In genomic region chr1:93445822-93446162, GRCm38 (mm10) we compare ENCODE assay signal across 8 mouse cellular contexts. TPM values are rescaled to one million over a fixed set of nuclear protein-coding genes. Genes with fewer than 3 reads are reported as not detected.
DNase-seq lines count a peak whose midpoint lies in the region; ATAC-seq and TF ChIP-seq lines count a peak whose summit lies in the region.

No protein-coding gene starts in this region.

- H3K9ac ChIP-seq in kidney, embryonic 16.5 days (replicated peaks; ENCODE audit: low read length) = peak overlapping the region; percentile 94
- peak overlapping the region; percentile 79 for H3K9ac ChIP-seq in hindbrain, embryonic 16.5 days (ENCODE audit: low read depth, low read length)
- peak overlapping the region; percentile 57; the same call in 1 of the 2 replicates for H3K9ac ChIP-seq in midbrain, postnatal 0 days (replicated peaks; ENCODE audit: low read length, poor library complexity, severe bottlenecking)

- TF ChIP-seq CTCF in midbrain, postnatal 0 days (IDR thresholded peaks at IDR 0.05) = peak; percentile 25; the same call in 1 of the 2 replicates

- no peaks in the 10 kb centered on the region for H3K9me3 ChIP-seq in kidney, embryonic 16.5 days (ENCODE audit: low read length)
- H3K9me3 ChIP-seq in hindbrain, embryonic 16.5 days (ENCODE audit: control insufficient read depth, low read length) = no peaks in the 10 kb centered on the region
- H3K9me3 ChIP-seq in midbrain, postnatal 0 days (ENCODE audit: low read length) = no peaks in the 10 kb centered on the region

- no peaks in the 10 kb centered on the region for H3K27me3 ChIP-seq in kidney, embryonic 16.5 days (ENCODE audit: insufficient read depth, low read length)
- H3K27me3 ChIP-seq in hindbrain, embryonic 16.5 days (replicated peaks; ENCODE audit: control insufficient read depth, insufficient read depth, low read length) = no peaks in the 10 kb centered on the region
- H3K27me3 ChIP-seq in midbrain, postnatal 0 days (ENCODE audit: insufficient read depth, low read length) = no peaks in the 10 kb centered on the region

- no peak; the same call in 1 of the 2 replicates for ATAC-seq in kidney, embryonic 16.5 days (ENCODE audit: low FRiP score, low TSS enrichment)
- peak; percentile 29 for ATAC-seq in common myeloid progenitor, adult 5-6 weeks (replicated peaks; ENCODE audit: low read depth, poor library complexity, severe bottlenecking)
- peak; percentile 28; the same call in 1 of the 2 replicates for ATAC-seq in hindbrain, embryonic 16.5 days
- ATAC-seq in midbrain, postnatal 0 days (ENCODE audit: low FRiP score) = no peak

- H3K4me2 ChIP-seq in kidney, embryonic 16.5 days (replicated peaks; ENCODE audit: low read depth, low read length) = peak overlapping the region; percentile 74
- H3K4me2 ChIP-seq in hindbrain, embryonic 16.5 days (ENCODE audit: low read length) = peak overlapping the region; percentile 97
- H3K4me2 ChIP-seq in midbrain, postnatal 0 days (ENCODE audit: low read depth, low read length, poor library complexity, severe bottlenecking) = peak overlapping the region; percentile 100

- H3K27ac ChIP-seq in kidney, embryonic 16.5 days (ENCODE audit: low read length) = peak overlapping the region; percentile 97
- peak overlapping the region; percentile 76; the same call in 1 of the 2 replicates for H3K27ac ChIP-seq in hindbrain, embryonic 16.5 days (ENCODE audit: low read depth, low read length)
- H3K27ac ChIP-seq in midbrain, postnatal 0 days (ENCODE audit: low read depth, low read length) = peak overlapping the region; percentile 63; the same call in 1 of the 2 replicates

- H3K4me1 ChIP-seq in kidney, embryonic 16.5 days (ENCODE audit: insufficient read depth, low read length) = peaks cover 27% of the 10 kb centered on the region
- peaks cover 14% of the 10 kb centered on the region for H3K4me1 ChIP-seq in hindbrain, embryonic 16.5 days (ENCODE audit: control insufficient read depth, insufficient read depth, low read depth, low read length)
- no peaks in the 10 kb centered on the region for H3K4me1 ChIP-seq in midbrain, postnatal 0 days (ENCODE audit: insufficient read depth, low read length)

- H3K36me3 ChIP-seq in kidney, embryonic 16.5 days (ENCODE audit: insufficient read depth, low read length) = peaks cover 14% of the 10 kb centered on the region
- no peaks in the 10 kb centered on the region for H3K36me3 ChIP-seq in hindbrain, embryonic 16.5 days (ENCODE audit: control insufficient read depth, insufficient read depth, low read length)
- H3K36me3 ChIP-seq in midbrain, postnatal 0 days (ENCODE audit: insufficient read depth, low read length) = peaks cover under 1% of the 10 kb centered on the region; the same call in 1 of the 2 replicates

- DNase-seq in kidney, adult 18-20 months = no peak
- no peak for DNase-seq in midbrain, postnatal 0 days (ENCODE audit: low spot score)
- DNase-seq in thymus, adult 18-20 months = no peak
- no peak for DNase-seq in layer of hippocampus, adult 9-11 months
- DNase-seq in gastrocnemius, postnatal 25 days = no peak

- 19% methylated on average over 3 of the region's 3 CpGs for WGBS in kidney, embryonic 16.5 days
- 15% methylated on average over 3 of the region's 3 CpGs for WGBS in hindbrain, embryonic 16.5 days
- 26% methylated on average over 3 of the region's 3 CpGs for WGBS in midbrain, postnatal 0 days

- peak overlapping the region; percentile 97 for H3K4me3 ChIP-seq in kidney, embryonic 16.5 days (ENCODE audit: low read length)
- H3K4me3 ChIP-seq in hindbrain, embryonic 16.5 days (ENCODE audit: low read length) = peak overlapping the region; percentile 84
- peak overlapping the region; percentile 77 for H3K4me3 ChIP-seq in midbrain, postnatal 0 days (ENCODE audit: low read depth, low read length)

RNA-seq across cellular contexts. Expression of gene Hdlbp, which starts 32.8 kb away (rescaled TPM):
- polyA plus RNA-seq in kidney, embryonic 16.5 days (2015; fragmentation: Nextera tagmentation; extraction: Ambion mirVana) = 140 and 151 TPM in 2 replicates
- 98.0 and 109 TPM in 2 replicates for total RNA-seq in common myeloid progenitor, adult 5-6 weeks (2017)
- 68.5 and 72.5 TPM in 2 replicates for polyA plus RNA-seq in hindbrain, embryonic 16.5 days (2015; fragmentation: Nextera tagmentation; extraction: Ambion mirVana)
- total RNA-seq in midbrain, postnatal 0 days (2014; rRNA removed) = 67.4 and 75.6 TPM in 2 replicates
- polyA plus RNA-seq in midbrain, postnatal 0 days (2015; fragmentation: Nextera tagmentation; extraction: Ambion mirVana) = 66.2 and 76.8 TPM in 2 replicates
- total RNA-seq in gastrocnemius, postnatal 25 days (2021) = 100 to 1,000 TPM; 290 to 306 TPM

Comparison
In these comparisons a context has a peak if more than half of its experiments do, and no peak if none do; other contexts are left out.
1. ATAC-seq: peak in common myeloid progenitor, adult 5-6 weeks (single experiment) and hindbrain, embryonic 16.5 days (single experiment); none in kidney, embryonic 16.5 days (single experiment) and midbrain, postnatal 0 days (single experiment).
2. Peak in every context shown above with its lines, with median percentiles within 50 percentile points of each other: H3K27ac ChIP-seq, H3K4me2 ChIP-seq, H3K4me3 ChIP-seq and H3K9ac ChIP-seq.